Mouse (Mus musculus): ENCODE data around the gene Dyrk3. TPM values are rescaled to one million over a fixed set of nuclear protein-coding genes. Genes with fewer than 3 reads are reported as not detected.

Dyrk3 gene
- polyA plus RNA-seq, 1 experiment from 2014 or later, result 4.6 TPM

- H3K27me3 ChIP-seq (ENCODE audit: control insufficient read depth, insufficient read depth, low read length), result no peaks in the 10 kb centered on the region
- H3K4me3 ChIP-seq (ENCODE audit: low read depth, low read length), result no peak overlapping the region
- H3K27ac ChIP-seq (ENCODE audit: low read length), result no peak overlapping the region
- ATAC-seq (ENCODE audit: insufficient number of reproducible peaks, insufficient read depth, low FRiP score, low read depth), result peak; percentile 38; the same call in 1 of the 2 replicates
- H3K4me1 ChIP-seq (ENCODE audit: control insufficient read depth, insufficient read depth, low read length), result peaks cover 14% of the 10 kb centered on the region; the same call in 1 of the 2 replicates
- H3K4me2 ChIP-seq (replicated peaks; ENCODE audit: low read depth, low read length), result no peak overlapping the region
- 66% methylated on average over 9 of the region's 9 CpGs for WGBS
- H3K36me3 ChIP-seq (ENCODE audit: control insufficient read depth, insufficient read depth, low read length), result peaks cover 18% of the 10 kb centered on the region
- H3K9ac ChIP-seq (replicated peaks; ENCODE audit: low read depth, low read length), result no peak overlapping the region
- no peaks in the 10 kb centered on the region for H3K9me3 ChIP-seq (ENCODE audit: control insufficient read depth, low read depth, low read length)
These were observed 43.7 kb upstream of the Dyrk3 start for GRCm38 (mm10) chr1:131181642-131182527.

- 0 out of 2 replicates have a peak, but pooled peaks cover 8% of the 10 kb centered on the region for H3K4me1 ChIP-seq (ENCODE audit: control insufficient read depth, insufficient read depth, low read length)
- 81% methylated on average over 7 of the region's 7 CpGs for whole genome bisulfite sequencing
- H3K27ac ChIP-seq (ENCODE audit: low read length), result no peak overlapping the region
- H3K9ac ChIP-seq (replicated peaks; ENCODE audit: low read depth, low read length), result no peak overlapping the region
- no peak overlapping the region for H3K4me2 ChIP-seq (replicated peaks; ENCODE audit: low read depth, low read length)
- H3K36me3 ChIP-seq (ENCODE audit: control insufficient read depth, insufficient read depth, low read length), result peaks cover 28% of the 10 kb centered on the region
- no peak for ATAC-seq (ENCODE audit: insufficient number of reproducible peaks, insufficient read depth, low FRiP score, low read depth)
- H3K9me3 ChIP-seq (ENCODE audit: control insufficient read depth, low read depth, low read length), result no peaks in the 10 kb centered on the region
- no peak overlapping the region for H3K4me3 ChIP-seq (ENCODE audit: low read depth, low read length)
- no peaks in the 10 kb centered on the region for H3K27me3 ChIP-seq (ENCODE audit: control insufficient read depth, insufficient read depth, low read length)
These were observed 42.2 kb upstream of the Dyrk3 start for GRCm38 (mm10) chr1:131180386-131180785.

- no peak for ATAC-seq (ENCODE audit: insufficient number of reproducible peaks, insufficient read depth, low FRiP score, low read depth)
- Histone ChIP-seq H3K27me3 (ENCODE audit: control insufficient read depth, insufficient read depth, low read length) (no peaks in the 10 kb centered on the region), H3K4me2 (replicated peaks; ENCODE audit: low read depth, low read length) (no peak overlapping the region), H3K27ac (ENCODE audit: low read length) (no peak overlapping the region), H3K9me3 (ENCODE audit: control insufficient read depth, low read depth, low read length) (no peaks in the 10 kb centered on the region), H3K9ac (replicated peaks; ENCODE audit: low read depth, low read length) (no peak overlapping the region), H3K4me3 (ENCODE audit: low read depth, low read length) (no peak overlapping the region), H3K36me3 (ENCODE audit: control insufficient read depth, insufficient read depth, low read length) (peaks cover 38% of the 10 kb centered on the region), H3K4me1 (ENCODE audit: control insufficient read depth, insufficient read depth, low read length) (no peaks in the 10 kb centered on the region)
- 69% methylated on average over 5 of the region's 5 CpGs for WGBS
These were observed 39.9 kb upstream of the Dyrk3 start for GRCm38 (mm10) chr1:131178083-131178482.

GRCm38 (mm10) chr1:131177249-131177648 is 39.1 kb upstream of the Dyrk3 start:
- Histone ChIP-seq H3K9me3 (ENCODE audit: control insufficient read depth, low read depth, low read length) (no peaks in the 10 kb centered on the region), H3K27ac (ENCODE audit: low read length) (no peak overlapping the region), H3K36me3 (ENCODE audit: control insufficient read depth, insufficient read depth, low read length) (peaks cover 45% of the 10 kb centered on the region), H3K4me3 (ENCODE audit: low read depth, low read length) (no peak overlapping the region), H3K27me3 (ENCODE audit: control insufficient read depth, insufficient read depth, low read length) (no peaks in the 10 kb centered on the region), H3K4me1 (ENCODE audit: control insufficient read depth, insufficient read depth, low read length) (no peaks in the 10 kb centered on the region), H3K4me2 (replicated peaks; ENCODE audit: low read depth, low read length) (no peak overlapping the region), H3K9ac (replicated peaks; ENCODE audit: low read depth, low read length) (no peak overlapping the region)
- 61% methylated on average over 4 of the region's 4 CpGs for whole genome bisulfite sequencing
- ATAC-seq (ENCODE audit: insufficient number of reproducible peaks, insufficient read depth, low FRiP score, low read depth), result no peak

GRCm38 (mm10) chr1:131175819-131176218 is 37.7 kb upstream of the Dyrk3 start:
- H3K36me3 ChIP-seq (ENCODE audit: control insufficient read depth, insufficient read depth, low read length), result peaks cover 56% of the 10 kb centered on the region
- no peak overlapping the region for H3K27ac ChIP-seq (ENCODE audit: low read length)
- no peak overlapping the region for H3K9ac ChIP-seq (replicated peaks; ENCODE audit: low read depth, low read length)
- no peaks in the 10 kb centered on the region for H3K9me3 ChIP-seq (ENCODE audit: control insufficient read depth, low read depth, low read length)
- no peaks in the 10 kb centered on the region for H3K27me3 ChIP-seq (ENCODE audit: control insufficient read depth, insufficient read depth, low read length)
- whole genome bisulfite sequencing, result 93% methylated on average over 8 of the region's 8 CpGs
- no peaks in the 10 kb centered on the region for H3K4me1 ChIP-seq (ENCODE audit: control insufficient read depth, insufficient read depth, low read length)
- no peak for ATAC-seq (ENCODE audit: insufficient number of reproducible peaks, insufficient read depth, low FRiP score, low read depth)
- H3K4me2 ChIP-seq (replicated peaks; ENCODE audit: low read depth, low read length), result no peak overlapping the region
- no peak overlapping the region for H3K4me3 ChIP-seq (ENCODE audit: low read depth, low read length)

- Histone ChIP-seq H3K9me3 (ENCODE audit: control insufficient read depth, low read depth, low read length) (no peaks in the 10 kb centered on the region), H3K9ac (replicated peaks; ENCODE audit: low read depth, low read length) (no peak overlapping the region), H3K27ac (ENCODE audit: low read length) (no peak overlapping the region), H3K27me3 (ENCODE audit: control insufficient read depth, insufficient read depth, low read length) (no peaks in the 10 kb centered on the region), H3K4me2 (replicated peaks; ENCODE audit: low read depth, low read length) (no peak overlapping the region), H3K4me1 (ENCODE audit: control insufficient read depth, insufficient read depth, low read length) (no peaks in the 10 kb centered on the region), H3K4me3 (ENCODE audit: low read depth, low read length) (no peak overlapping the region), H3K36me3 (ENCODE audit: control insufficient read depth, insufficient read depth, low read length) (peaks cover 59% of the 10 kb centered on the region)
- WGBS, result 96% methylated on average over 1 of the region's 1 CpGs
- ATAC-seq (ENCODE audit: insufficient number of reproducible peaks, insufficient read depth, low FRiP score, low read depth), result no peak
These were observed 37.0 kb upstream of the Dyrk3 start for GRCm38 (mm10) chr1:131175189-131175588.

- Histone ChIP-seq H3K4me1 (ENCODE audit: control insufficient read depth, insufficient read depth, low read length) (no peaks in the 10 kb centered on the region), H3K4me3 (ENCODE audit: low read depth, low read length) (no peak overlapping the region), H3K9me3 (ENCODE audit: control insufficient read depth, low read depth, low read length) (no peaks in the 10 kb centered on the region), H3K27ac (ENCODE audit: low read length) (no peak overlapping the region), H3K36me3 (ENCODE audit: control insufficient read depth, insufficient read depth, low read length) (peaks cover 63% of the 10 kb centered on the region), H3K4me2 (replicated peaks; ENCODE audit: low read depth, low read length) (no peak overlapping the region), H3K27me3 (ENCODE audit: control insufficient read depth, insufficient read depth, low read length) (no peaks in the 10 kb centered on the region), H3K9ac (replicated peaks; ENCODE audit: low read depth, low read length) (no peak overlapping the region)
- ATAC-seq (ENCODE audit: insufficient number of reproducible peaks, insufficient read depth, low FRiP score, low read depth), result no peak
- 61% methylated on average over 12 of the region's 12 CpGs for WGBS
These were observed 36.2 kb upstream of the Dyrk3 start for GRCm38 (mm10) chr1:131174299-131174861.

GRCm38 (mm10) chr1:131173809-131174208 is 35.7 kb upstream of the Dyrk3 start:
- Histone ChIP-seq H3K4me2 (replicated peaks; ENCODE audit: low read depth, low read length) (no peak overlapping the region), H3K9ac (replicated peaks; ENCODE audit: low read depth, low read length) (no peak overlapping the region), H3K4me3 (ENCODE audit: low read depth, low read length) (no peak overlapping the region), H3K36me3 (ENCODE audit: control insufficient read depth, insufficient read depth, low read length) (peaks cover 64% of the 10 kb centered on the region), H3K27ac (ENCODE audit: low read length) (no peak overlapping the region), H3K4me1 (ENCODE audit: control insufficient read depth, insufficient read depth, low read length) (no peaks in the 10 kb centered on the region), H3K27me3 (ENCODE audit: control insufficient read depth, insufficient read depth, low read length) (no peaks in the 10 kb centered on the region), H3K9me3 (ENCODE audit: control insufficient read depth, low read depth, low read length) (no peaks in the 10 kb centered on the region)
- ATAC-seq (ENCODE audit: insufficient number of reproducible peaks, insufficient read depth, low FRiP score, low read depth), result no peak
- WGBS, result 55% methylated on average over 6 of the region's 6 CpGs
